Mouse (Mus musculus) midbrain, embryonic 10.5 days (tissue): ENCODE measurements around the gene F7. TPM values are rescaled to one million over a fixed set of nuclear protein-coding genes. Genes with fewer than 3 reads are reported as not detected.

Experiments
- DNase-seq: peaks from one replicate; pipeline ENCODE4 v3.0.0-alpha.2; 2017; ENCODE audit warnings: low spot score
- H3K27ac ChIP-seq: fragments of 300-500 bp; sonication (generic); replicated peaks from 2 replicates; pipeline ENCODE4 v1.5.1; 2016; ENCODE audit warnings: mild to moderate bottlenecking
- H3K27me3 ChIP-seq: fragments of 300-500 bp; sonication (generic); 2 replicates; pipeline ENCODE4 v1.6.1; 2016; ENCODE audit warnings: low read depth, mild to moderate bottlenecking; ENCODE audit not compliant: poor library complexity, severe bottlenecking
- H3K36me3 ChIP-seq: fragments of 300-500 bp; sonication (generic); 2 replicates; pipeline ENCODE4 v1.6.1; 2016; ENCODE audit warnings: mild to moderate bottlenecking, moderate library complexity
- H3K4me1 ChIP-seq: fragments of 300-500 bp; sonication (generic); 2 replicates; pipeline ENCODE4 v1.6.1; 2016
- H3K4me3 ChIP-seq: fragments of 300-500 bp; sonication (generic); 2 replicates; pipeline ENCODE4 v1.5.1; 2016; ENCODE audit warnings: mild to moderate bottlenecking, moderate library complexity
- H3K9me3 ChIP-seq: fragments of 300-500 bp; sonication (generic); replicated peaks from 2 replicates; pipeline ENCODE4 v1.6.1; 2016; ENCODE audit warnings: mild to moderate bottlenecking
- WGBS: fragments of 180-500 bp; shearing (Covaris S2); methylation state at CpG from one replicate; pipeline ENCODE4 v1.1.7; 2016; 5-methylcytosine and 5-hydroxymethylcytosine counted together
- polyA plus RNA-seq: library from polyadenylated mRNA; unstranded; fragments of >200 nt; fragmentation: Nextera tagmentation; extraction: Ambion mirVana; gene quantifications from 2 replicates; pipeline ENCODE4 v1.2.1, GENCODE M21; 2016

F7 gene
- 0.06 and 0.09 TPM in 2 replicates for polyA plus RNA-seq

GRCm38 (mm10) chr8:13025487-13026224 is at the start of gene F7:
Gene F7, plus strand, starts transcription at chr8:13026034.
- 66% methylated on average over 10 of the region's 10 CpGs for WGBS
- Histone ChIP-seq H3K27ac (no peak within 1 kb of the TSS; the same call in 1 of the 2 replicates), H3K27me3 (no peaks in the 10 kb centered on the region), H3K9me3 (no peaks in the 10 kb centered on the region), H3K4me3 (no peak within 1 kb of the TSS), H3K4me1 (peaks cover 9% of the 10 kb centered on the region), H3K36me3 (0 out of 2 replicates have a peak, but pooled peaks cover under 1% of the 10 kb centered on the region)
- DNase-seq, result peak; percentile 33

GRCm38 (mm10) chr8:12976290-12976689 is 49.5 kb upstream of the F7 start:
- H3K27me3 ChIP-seq, result no peaks in the 10 kb centered on the region
- no peak for DNase-seq
- peaks cover 7% of the 10 kb centered on the region for H3K4me1 ChIP-seq
- peaks cover 3% of the 10 kb centered on the region; the same call in 1 of the 2 replicates for H3K9me3 ChIP-seq
- H3K4me3 ChIP-seq, result no peak overlapping the region
- H3K27ac ChIP-seq, result no peak overlapping the region
- H3K36me3 ChIP-seq, result peaks cover 64% of the 10 kb centered on the region
- 86% methylated on average over 11 of the region's 11 CpGs for WGBS

- H3K36me3 ChIP-seq, result peaks cover 68% of the 10 kb centered on the region
- WGBS, result 77% methylated on average over 5 of the region's 5 CpGs
Observed at GRCm38 (mm10) chr8:12976723-12977122, 49.1 kb upstream of the F7 start.

GRCm38 (mm10) chr8:12977325-12977724 is 48.5 kb upstream of the F7 start:
- Histone ChIP-seq H3K27ac (no peak overlapping the region), H3K4me1 (0 out of 2 replicates have a peak, but pooled peaks cover 1% of the 10 kb centered on the region), H3K9me3 (peaks cover 9% of the 10 kb centered on the region; the same call in 1 of the 2 replicates), H3K36me3 (peaks cover 74% of the 10 kb centered on the region), H3K27me3 (no peaks in the 10 kb centered on the region), H3K4me3 (no peak overlapping the region)
- WGBS, result 85% methylated on average over 12 of the region's 12 CpGs
- no peak for DNase-seq

More at GRCm38 (mm10) chr8:12976723-12977122, 49.1 kb upstream of the F7 start:
- Histone ChIP-seq H3K4me1 (peaks cover 6% of the 10 kb centered on the region), H3K4me3 (no peak overlapping the region), H3K27ac (no peak overlapping the region), H3K27me3 (no peaks in the 10 kb centered on the region), H3K9me3 (peaks cover 7% of the 10 kb centered on the region; the same call in 1 of the 2 replicates)
- DNase-seq, result no peak

- Histone ChIP-seq H3K27ac (no peak overlapping the region), H3K27me3 (no peaks in the 10 kb centered on the region), H3K4me1 (no peaks in the 10 kb centered on the region), H3K9me3 (peaks cover 9% of the 10 kb centered on the region; the same call in 1 of the 2 replicates), H3K4me3 (no peak overlapping the region), H3K36me3 (peaks cover 69% of the 10 kb centered on the region)
- DNase-seq, result no peak
- 67% methylated on average over 2 of the region's 2 CpGs for WGBS
Observed at GRCm38 (mm10) chr8:12978308-12978707, 47.5 kb upstream of the F7 start.

- Histone ChIP-seq H3K4me3 (no peak overlapping the region), H3K4me1 (no peaks in the 10 kb centered on the region), H3K27me3 (no peaks in the 10 kb centered on the region), H3K36me3 (peaks cover 69% of the 10 kb centered on the region), H3K27ac (no peak overlapping the region), H3K9me3 (peaks cover 9% of the 10 kb centered on the region; the same call in 1 of the 2 replicates)
- DNase-seq, result peak; percentile 53
- WGBS, result 24% methylated on average over 5 of the region's 5 CpGs
Observed at GRCm38 (mm10) chr8:12978726-12979125, 47.1 kb upstream of the F7 start.

- H3K27me3 ChIP-seq, result no peaks in the 10 kb centered on the region
- H3K27ac ChIP-seq, result no peak overlapping the region
- no peak overlapping the region for H3K4me3 ChIP-seq
- peaks cover 9% of the 10 kb centered on the region; the same call in 1 of the 2 replicates for H3K9me3 ChIP-seq
- peaks cover 54% of the 10 kb centered on the region for H3K36me3 ChIP-seq
- 88% methylated on average over 18 of the region's 18 CpGs for WGBS
- DNase-seq, result no peak
- no peaks in the 10 kb centered on the region for H3K4me1 ChIP-seq
Observed at GRCm38 (mm10) chr8:12983681-12984467, 42.0 kb upstream of the F7 start.

- Histone ChIP-seq H3K36me3 (peaks cover 54% of the 10 kb centered on the region), H3K4me1 (no peaks in the 10 kb centered on the region), H3K27me3 (no peaks in the 10 kb centered on the region), H3K27ac (no peak overlapping the region), H3K4me3 (no peak overlapping the region), H3K9me3 (peaks cover 9% of the 10 kb centered on the region; the same call in 1 of the 2 replicates)
- no peak for DNase-seq
- WGBS, result 91% methylated on average over 17 of the region's 17 CpGs
Observed at GRCm38 (mm10) chr8:12984601-12985243, 41.1 kb upstream of the F7 start.

- no peaks in the 10 kb centered on the region for H3K27me3 ChIP-seq
- 90% methylated on average over 13 of the region's 13 CpGs for WGBS
- no peak overlapping the region for H3K4me3 ChIP-seq
- DNase-seq, result no peak
- no peak overlapping the region for H3K27ac ChIP-seq
- H3K4me1 ChIP-seq, result no peaks in the 10 kb centered on the region
- peaks cover 9% of the 10 kb centered on the region; the same call in 1 of the 2 replicates for H3K9me3 ChIP-seq
- peaks cover 50% of the 10 kb centered on the region for H3K36me3 ChIP-seq
Observed at GRCm38 (mm10) chr8:12985259-12985658, 40.6 kb upstream of the F7 start.

- Histone ChIP-seq H3K9me3 (no peaks in the 10 kb centered on the region), H3K4me1 (no peaks in the 10 kb centered on the region), H3K36me3 (peaks cover 40% of the 10 kb centered on the region), H3K4me3 (no peak overlapping the region), H3K27me3 (no peaks in the 10 kb centered on the region), H3K27ac (no peak overlapping the region)
- WGBS, result 85% methylated on average over 8 of the region's 8 CpGs
- DNase-seq, result no peak
Observed at GRCm38 (mm10) chr8:12987571-12987970, 38.3 kb upstream of the F7 start.

GRCm38 (mm10) chr8:12988722-12989430 is 37.0 kb upstream of the F7 start:
- peaks cover 44% of the 10 kb centered on the region for H3K36me3 ChIP-seq
- WGBS, result 82% methylated on average over 13 of the region's 13 CpGs

GRCm38 (mm10) chr8:12991411-12991810 is 34.4 kb upstream of the F7 start:
- Histone ChIP-seq H3K4me1 (no peaks in the 10 kb centered on the region), H3K4me3 (no peak overlapping the region), H3K36me3 (peaks cover 41% of the 10 kb centered on the region; the same call in 1 of the 2 replicates), H3K27ac (no peak overlapping the region), H3K27me3 (no peaks in the 10 kb centered on the region), H3K9me3 (no peaks in the 10 kb centered on the region)
- WGBS, result 85% methylated on average over 10 of the region's 10 CpGs
- DNase-seq, result no peak

More at GRCm38 (mm10) chr8:12988722-12989430, 37.0 kb upstream of the F7 start:
- no peaks in the 10 kb centered on the region for H3K4me1 ChIP-seq
- no peak overlapping the region for H3K27ac ChIP-seq
- no peak overlapping the region for H3K4me3 ChIP-seq
- no peak for DNase-seq
- H3K27me3 ChIP-seq, result no peaks in the 10 kb centered on the region
- no peaks in the 10 kb centered on the region for H3K9me3 ChIP-seq
